ENCODE assay signal across 20 mouse cellular contexts in the genomic region with DNA sequence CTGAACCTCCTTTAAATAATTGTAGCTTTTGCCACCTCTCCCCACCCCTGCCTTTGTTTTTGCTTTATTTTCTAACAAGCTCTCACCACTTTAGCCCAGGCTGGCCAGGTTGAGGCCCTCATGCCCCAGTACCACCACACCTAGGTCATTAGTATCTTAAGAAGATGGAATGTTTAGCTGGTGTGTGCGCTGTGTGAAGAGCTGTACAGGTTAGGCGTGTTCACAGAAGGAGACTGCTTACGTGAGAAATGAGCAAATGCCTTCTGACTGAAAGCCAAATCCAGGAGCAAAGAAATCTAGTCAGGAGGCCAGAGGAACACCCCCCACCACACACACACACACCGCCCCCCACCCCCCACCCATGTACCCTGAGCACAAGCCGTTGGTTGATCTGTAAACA.
"Had no signal": no experiment of that assay in that cellular context is flagged by ENCODE, and none has a peak within 500 bp of the region (broad histone marks: within the 10 kb centered on the region; RNA-seq: fewer than 3 reads in every experiment).

No protein-coding gene starts in this region.

- H3K4me2 ChIP-seq: liver, embryonic 12.5 days; lung, embryonic 15.5 days; midbrain, embryonic 12.5 days; neural tube, embryonic 13.5 days; neural tube, embryonic 15.5 days had no signal

- H3K27ac ChIP-seq: liver, embryonic 12.5 days; liver, embryonic 14.5 days; lung, embryonic 15.5 days; midbrain, embryonic 10.5 days; midbrain, embryonic 12.5 days; neural tube, embryonic 13.5 days; neural tube, embryonic 15.5 days had no signal

- H3K4me1 ChIP-seq: liver, embryonic 12.5 days; neural tube, embryonic 13.5 days; neural tube, embryonic 15.5 days had no signal

- DNase-seq: lung, adult 2 months; lung, postnatal 4 days; midbrain, embryonic 14.5 days; retina, postnatal 1 day; right cerebral cortex, adult 18-20 months; right cerebral cortex, postnatal 25 days; right cerebral cortex, postnatal 4 days; spleen, adult 18-20 months; thymus, adult 18-20 months; thymus, postnatal 14 days; thymus, postnatal 36 days had no signal

- H3K4me3 ChIP-seq: liver, embryonic 12.5 days; lung, embryonic 15.5 days; midbrain, embryonic 10.5 days; midbrain, embryonic 12.5 days; myocyte; neural tube, embryonic 13.5 days; neural tube, embryonic 15.5 days had no signal

- H3K27me3 ChIP-seq: liver, embryonic 12.5 days; lung, embryonic 15.5 days; midbrain, embryonic 12.5 days; neural tube, embryonic 13.5 days; neural tube, embryonic 15.5 days had no signal

- H3K9ac ChIP-seq: liver, embryonic 12.5 days; liver, embryonic 14.5 days; lung, embryonic 15.5 days; midbrain, embryonic 12.5 days; neural tube, embryonic 13.5 days; neural tube, embryonic 15.5 days had no signal

- ATAC-seq: liver, embryonic 12.5 days; midbrain, embryonic 16.5 days had no signal

- H3K36me3 ChIP-seq: liver, embryonic 12.5 days; lung, embryonic 15.5 days; midbrain, embryonic 10.5 days; midbrain, embryonic 12.5 days; neural tube, embryonic 13.5 days; neural tube, embryonic 15.5 days had no signal

- H3K9me3 ChIP-seq: liver, embryonic 12.5 days; lung, embryonic 15.5 days; midbrain, embryonic 10.5 days; midbrain, embryonic 12.5 days; neural tube, embryonic 13.5 days; neural tube, embryonic 15.5 days had no signal
